Mouse (Mus musculus) bone marrow macrophage, adult 2 months (primary cell): ENCODE measurements at regions not wholly inside any gene's neighbourhood (a gene's known extent, or its start where the extent isn't known, plus 50 kb on each side); places are given as distances from the start of the nearest gene placed in this dataset.

Experiments used
- CTCF ChIP-seq: IDR thresholded peaks from 2 replicates; pipeline ENCODE4 v1.5.1; 2012; ENCODE audit warnings: low read depth, mild to moderate bottlenecking, low read length, moderate library complexity
- POLR2A ChIP-seq: IDR thresholded peaks from 2 replicates; pipeline ENCODE4 v1.6.1; 2012; ENCODE audit warnings: mild to moderate bottlenecking, low read depth, low read length, borderline replicate concordance

- TF ChIP-seq CTCF (no peak), POLR2A (no peak)
These were observed 291.7 kb upstream of the 4933412E24Rik start for GRCm38 (mm10) chr15:60308126-60308525.
